Mouse (Mus musculus): ENCODE results near the gene Tcp11. TPM values are rescaled to one million over a fixed set of nuclear protein-coding genes. Genes with fewer than 3 reads are reported as not detected.

The Tcp11 gene
- total and polyA plus RNA-seq, 2 experiments from 2014 or later: 0.15 TPM; not detected in 1

DNA sequence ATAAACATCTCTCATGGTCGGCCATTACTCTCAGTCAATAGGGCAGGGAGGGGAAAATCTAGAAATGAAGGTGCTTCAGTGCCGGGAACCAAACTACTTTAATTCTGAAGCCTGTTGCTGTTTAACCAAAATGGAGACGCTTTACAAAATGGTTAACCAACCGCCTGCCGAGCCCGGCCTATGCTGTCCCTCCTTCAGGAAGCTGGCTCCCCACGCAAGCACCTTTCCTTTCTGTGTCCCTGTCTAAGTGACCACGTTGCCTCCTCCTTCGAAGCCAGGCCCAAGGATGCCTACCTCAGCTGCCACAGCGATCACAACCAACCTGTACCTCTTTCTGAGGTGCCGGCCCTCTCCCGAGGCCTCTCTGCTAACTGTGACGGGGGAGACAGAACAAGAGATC is 16.9 kb upstream of the Tcp11 start:
- Histone ChIP-seq H3K4me1 (ENCODE audit: control insufficient read depth, insufficient read depth) (no peaks in the 10 kb centered on the region), H3K4me3 (ENCODE audit: low read depth, low read length) (no peak overlapping the region), H3K9ac (replicated peaks; ENCODE audit: low read depth, low read length) (no peak overlapping the region), H3K27me3 (ENCODE audit: control insufficient read depth, insufficient read depth, low read length) (no peaks in the 10 kb centered on the region), H3K4me2 (ENCODE audit: low read depth, low read length) (no peak overlapping the region), H3K36me3 (replicated peaks; ENCODE audit: control insufficient read depth, insufficient read depth, low read length) (no peaks in the 10 kb centered on the region), H3K27ac (ENCODE audit: low read depth) (no peak overlapping the region), H3K9me3 (replicated peaks; ENCODE audit: control insufficient read depth, low read length) (peaks cover 4% of the 10 kb centered on the region; the same call in 1 of the 2 replicates)
- DNase-seq (ENCODE audit: low spot score): no peak
- ATAC-seq (ENCODE audit: insufficient read depth, low read depth): no peak
- WGBS: 86% methylated on average over 13 of the region's 13 CpGs
- TF ChIP-seq EP300 (IDR thresholded peaks at IDR 0.05; ENCODE audit: low read depth): no peak
- TF ChIP-seq CTCF (IDR thresholded peaks at IDR 0.05; ENCODE audit: low read depth): no peak

GRCm38 (mm10) chr17:28096418-28096817 is 16.0 kb upstream of the Tcp11 start:
- 75% methylated on average over 10 of the region's 10 CpGs for WGBS
- ATAC-seq (ENCODE audit: insufficient read depth, low read depth): no peak

GRCm38 (mm10) chr17:28093837-28094236 is 13.4 kb upstream of the Tcp11 start:
- H3K36me3 ChIP-seq (replicated peaks; ENCODE audit: control insufficient read depth, insufficient read depth, low read length): no peaks in the 10 kb centered on the region
- DNase-seq (ENCODE audit: low spot score) (no peak), ATAC-seq (ENCODE audit: insufficient read depth, low read depth) (no peak)
- 76% methylated on average over 3 of the region's 3 CpGs for WGBS
- no peaks in the 10 kb centered on the region for H3K4me1 ChIP-seq (ENCODE audit: control insufficient read depth, insufficient read depth)
- peaks cover 7% of the 10 kb centered on the region; the same call in 1 of the 2 replicates for H3K9me3 ChIP-seq (replicated peaks; ENCODE audit: control insufficient read depth, low read length)
- H3K4me3 ChIP-seq (ENCODE audit: low read depth, low read length): no peak overlapping the region
- TF ChIP-seq EP300 (IDR thresholded peaks at IDR 0.05; ENCODE audit: low read depth) (no peak), CTCF (IDR thresholded peaks at IDR 0.05; ENCODE audit: low read depth) (no peak; the same call in 1 of the 2 replicates)
- H3K9ac ChIP-seq (replicated peaks; ENCODE audit: low read depth, low read length): no peak overlapping the region
- no peak overlapping the region for H3K27ac ChIP-seq (ENCODE audit: low read depth)
- H3K4me2 ChIP-seq (ENCODE audit: low read depth, low read length): no peak overlapping the region
- no peaks in the 10 kb centered on the region for H3K27me3 ChIP-seq (ENCODE audit: control insufficient read depth, insufficient read depth, low read length)

More at GRCm38 (mm10) chr17:28096418-28096817, 16.0 kb upstream of the Tcp11 start:
- Histone ChIP-seq H3K9me3 (replicated peaks; ENCODE audit: control insufficient read depth, low read length) (peaks cover 7% of the 10 kb centered on the region; the same call in 1 of the 2 replicates), H3K4me2 (ENCODE audit: low read depth, low read length) (no peak overlapping the region), H3K27me3 (ENCODE audit: control insufficient read depth, insufficient read depth, low read length) (no peaks in the 10 kb centered on the region), H3K27ac (ENCODE audit: low read depth) (no peak overlapping the region), H3K9ac (replicated peaks; ENCODE audit: low read depth, low read length) (no peak overlapping the region), H3K4me1 (ENCODE audit: control insufficient read depth, insufficient read depth) (no peaks in the 10 kb centered on the region), H3K4me3 (ENCODE audit: low read depth, low read length) (no peak overlapping the region), H3K36me3 (replicated peaks; ENCODE audit: control insufficient read depth, insufficient read depth, low read length) (no peaks in the 10 kb centered on the region)
- TF ChIP-seq EP300 (IDR thresholded peaks at IDR 0.05; ENCODE audit: low read depth) (no peak), CTCF (IDR thresholded peaks at IDR 0.05; ENCODE audit: low read depth) (no peak)
- no peak for DNase-seq (ENCODE audit: low spot score)

DNA sequence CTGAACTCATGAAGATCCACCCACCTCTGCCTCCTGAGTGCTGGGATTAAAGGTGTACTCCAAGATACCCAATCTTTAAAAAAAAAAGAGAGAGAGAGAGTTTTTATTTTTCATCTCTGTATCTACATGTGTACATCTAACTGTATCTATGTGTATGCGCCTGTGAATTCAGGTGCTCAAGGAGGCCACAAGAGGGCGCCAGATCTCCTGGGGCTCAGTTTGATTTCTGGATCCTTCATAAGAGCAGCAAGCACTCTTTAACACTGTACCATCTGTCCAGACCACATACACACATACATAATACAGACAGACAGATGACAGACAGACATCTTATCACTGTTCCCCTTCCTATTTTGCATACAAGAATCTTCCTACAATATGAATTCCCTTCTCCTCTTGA is 11.9 kb upstream of the Tcp11 start:
- no peak; the same call in 1 of the 2 replicates for TF ChIP-seq CTCF (IDR thresholded peaks at IDR 0.05; ENCODE audit: low read depth)
- TF ChIP-seq EP300 (IDR thresholded peaks at IDR 0.05; ENCODE audit: low read depth): no peak
- Histone ChIP-seq H3K4me2 (ENCODE audit: low read depth, low read length) (no peak overlapping the region), H3K27ac (ENCODE audit: low read depth) (no peak overlapping the region), H3K9ac (replicated peaks; ENCODE audit: low read depth, low read length) (no peak overlapping the region), H3K9me3 (replicated peaks; ENCODE audit: control insufficient read depth, low read length) (peaks cover 7% of the 10 kb centered on the region; the same call in 1 of the 2 replicates), H3K27me3 (ENCODE audit: control insufficient read depth, insufficient read depth, low read length) (no peaks in the 10 kb centered on the region), H3K4me3 (ENCODE audit: low read depth, low read length) (no peak overlapping the region), H3K36me3 (replicated peaks; ENCODE audit: control insufficient read depth, insufficient read depth, low read length) (no peaks in the 10 kb centered on the region), H3K4me1 (ENCODE audit: control insufficient read depth, insufficient read depth) (no peaks in the 10 kb centered on the region)
- ATAC-seq (ENCODE audit: insufficient read depth, low read depth) (no peak), DNase-seq (ENCODE audit: low spot score) (no peak)
- 90% methylated on average over 2 of the region's 2 CpGs for WGBS

DNA sequence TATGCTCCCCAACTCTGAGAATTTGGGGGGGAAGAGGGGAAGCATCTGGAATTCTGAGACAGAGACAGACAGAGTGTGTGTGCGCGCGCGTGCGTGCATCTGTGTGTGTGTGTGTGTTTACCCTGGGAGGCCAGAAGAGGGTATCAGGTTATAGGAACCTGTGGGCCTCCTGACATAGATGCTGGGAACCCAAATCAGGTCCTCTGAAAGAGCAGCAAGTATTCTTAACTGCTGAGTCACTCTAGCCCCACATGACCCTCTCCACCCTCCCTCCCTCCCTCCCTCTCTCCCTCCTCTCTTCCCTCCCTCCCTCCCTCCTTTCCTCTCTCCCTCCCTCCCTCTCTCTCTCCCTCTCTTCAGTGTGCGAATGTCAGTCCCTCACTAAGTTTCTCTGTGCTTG is 8.3 kb upstream of the Tcp11 start:
- Histone ChIP-seq H3K27me3 (ENCODE audit: control insufficient read depth, insufficient read depth, low read length) (no peaks in the 10 kb centered on the region), H3K9ac (replicated peaks; ENCODE audit: low read depth, low read length) (no peak overlapping the region), H3K36me3 (replicated peaks; ENCODE audit: control insufficient read depth, insufficient read depth, low read length) (no peaks in the 10 kb centered on the region), H3K27ac (ENCODE audit: low read depth) (no peak overlapping the region), H3K4me3 (ENCODE audit: low read depth, low read length) (no peak overlapping the region), H3K4me2 (ENCODE audit: low read depth, low read length) (no peak overlapping the region), H3K9me3 (replicated peaks; ENCODE audit: control insufficient read depth, low read length) (peaks cover 3% of the 10 kb centered on the region; the same call in 1 of the 2 replicates), H3K4me1 (ENCODE audit: control insufficient read depth, insufficient read depth) (no peaks in the 10 kb centered on the region)
- no peak for DNase-seq (ENCODE audit: low spot score)
- no peak for TF ChIP-seq CTCF (IDR thresholded peaks at IDR 0.05; ENCODE audit: low read depth)
- ATAC-seq (ENCODE audit: insufficient read depth, low read depth): no peak
- WGBS: 96% methylated on average over 5 of the region's 6 CpGs

DNA sequence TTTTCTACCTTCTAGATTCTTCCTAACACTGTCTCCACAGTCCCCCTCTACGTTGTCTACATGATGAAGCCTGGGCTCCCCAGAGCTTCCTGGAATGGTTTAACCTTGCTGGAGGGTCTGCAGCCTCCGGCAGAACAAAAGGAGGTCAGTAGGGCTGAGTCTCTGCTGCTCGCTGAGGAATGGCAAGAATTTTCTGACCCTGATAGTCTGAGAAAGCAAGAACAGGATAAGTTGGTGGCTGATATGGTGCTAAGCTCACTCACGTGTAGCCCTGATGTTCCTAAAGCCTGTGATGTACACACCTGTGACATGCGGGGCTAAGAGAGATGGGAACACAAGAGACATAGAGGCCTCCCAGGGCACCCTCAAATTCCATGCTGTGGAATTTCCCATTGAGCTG is 7.0 kb upstream of the Tcp11 start:
- Histone ChIP-seq H3K4me2 (ENCODE audit: low read depth, low read length) (no peak overlapping the region), H3K9me3 (replicated peaks; ENCODE audit: control insufficient read depth, low read length) (0 out of 2 replicates have a peak, but pooled peaks cover 3% of the 10 kb centered on the region), H3K4me3 (ENCODE audit: low read depth, low read length) (no peak overlapping the region), H3K4me1 (ENCODE audit: control insufficient read depth, insufficient read depth) (no peaks in the 10 kb centered on the region), H3K9ac (replicated peaks; ENCODE audit: low read depth, low read length) (no peak overlapping the region), H3K27ac (ENCODE audit: low read depth) (no peak overlapping the region), H3K27me3 (ENCODE audit: control insufficient read depth, insufficient read depth, low read length) (no peaks in the 10 kb centered on the region), H3K36me3 (replicated peaks; ENCODE audit: control insufficient read depth, insufficient read depth, low read length) (no peaks in the 10 kb centered on the region)
- DNase-seq (ENCODE audit: low spot score): no peak
- no peak for TF ChIP-seq EP300 (IDR thresholded peaks at IDR 0.05; ENCODE audit: low read depth)
- TF ChIP-seq CTCF (IDR thresholded peaks at IDR 0.05; ENCODE audit: low read depth): no peak
- 14% methylated on average over 5 of the region's 5 CpGs for WGBS
- no peak for ATAC-seq (ENCODE audit: insufficient read depth, low read depth)

Measured in heart, postnatal 0 days (tissue).